ENCODE assay signal across 12 mouse cellular contexts in genomic region chr2:4346232-4346631, GRCm38 (mm10).
DNase-seq lines count a peak whose midpoint lies in the region; ATAC-seq lines count a peak whose summit lies in the region.
"Had no signal": no experiment of that assay in that cellular context is flagged by ENCODE, and none has a peak within 500 bp of the region (broad histone marks: within the 10 kb centered on the region; RNA-seq: fewer than 3 reads in every experiment).

No protein-coding gene starts in this region.

- no peaks in the 10 kb centered on the region for H3K36me3 ChIP-seq in kidney, embryonic 15.5 days
- no peaks in the 10 kb centered on the region for H3K36me3 ChIP-seq in neural tube, embryonic 13.5 days
- H3K36me3 ChIP-seq in neural tube, embryonic 15.5 days = no peaks in the 10 kb centered on the region
- peaks cover 33% of the 10 kb centered on the region for H3K36me3 ChIP-seq in limb, embryonic 10.5 days
- H3K36me3 ChIP-seq: hindbrain, embryonic 15.5 days had no signal

- H3K27me3 ChIP-seq in kidney, embryonic 15.5 days = no peaks in the 10 kb centered on the region
- no peaks in the 10 kb centered on the region for H3K27me3 ChIP-seq in neural tube, embryonic 13.5 days
- no peaks in the 10 kb centered on the region for H3K27me3 ChIP-seq in neural tube, embryonic 15.5 days (replicated peaks)
- no peaks in the 10 kb centered on the region for H3K27me3 ChIP-seq in limb, embryonic 10.5 days (ENCODE audit: low read depth, poor library complexity, severe bottlenecking)
- H3K27me3 ChIP-seq: hindbrain, embryonic 15.5 days had no signal

- no peak for DNase-seq in kidney, postnatal 36 days
- DNase-seq in limb, embryonic 10.5 days (ENCODE audit: low spot score) = no peak
- DNase-seq in B cell, adult 2 months = no peak
- DNase-seq in gastrocnemius, postnatal 36 days = no peak
- no peak for DNase-seq in right cerebral cortex, postnatal 4 days
- DNase-seq: cerebellum, postnatal 14 days; gastrocnemius, postnatal 10 days; thymus, adult 2 months had no signal

- peak overlapping the region; percentile 13; the same call in 1 of the 2 replicates for H3K4me2 ChIP-seq in kidney, embryonic 15.5 days
- H3K4me2 ChIP-seq in neural tube, embryonic 13.5 days = no peak overlapping the region
- H3K4me2 ChIP-seq in neural tube, embryonic 15.5 days = no peak overlapping the region
- H3K4me2 ChIP-seq: hindbrain, embryonic 15.5 days had no signal

- 47% methylated on average over 6 of the region's 6 CpGs for WGBS in kidney, embryonic 15.5 days
- WGBS in neural tube, embryonic 13.5 days = 75% methylated on average over 6 of the region's 6 CpGs
- 63% methylated on average over 6 of the region's 6 CpGs for WGBS in neural tube, embryonic 15.5 days
- WGBS in limb, embryonic 10.5 days = 72% methylated on average over 6 of the region's 6 CpGs

- H3K9ac ChIP-seq in kidney, embryonic 15.5 days = no peak overlapping the region
- no peak overlapping the region for H3K9ac ChIP-seq in neural tube, embryonic 13.5 days
- no peak overlapping the region for H3K9ac ChIP-seq in neural tube, embryonic 15.5 days (replicated peaks)
- H3K9ac ChIP-seq: hindbrain, embryonic 15.5 days had no signal

- H3K4me1 ChIP-seq in kidney, embryonic 15.5 days = peaks cover 17% of the 10 kb centered on the region
- peaks cover 8% of the 10 kb centered on the region for H3K4me1 ChIP-seq in neural tube, embryonic 13.5 days (replicated peaks)
- H3K4me1 ChIP-seq in neural tube, embryonic 15.5 days = peaks cover 7% of the 10 kb centered on the region
- H3K4me1 ChIP-seq in limb, embryonic 10.5 days = peaks cover 43% of the 10 kb centered on the region

- intact Hi-C loops in gastrocnemius, postnatal 36 days (cut with DNase I) = no loop called here

- 0 out of 2 replicates have a peak, but pooled peaks have one; percentile 36 for ATAC-seq in kidney, embryonic 15.5 days (replicated peaks; ENCODE audit: low FRiP score)
- ATAC-seq in neural tube, embryonic 13.5 days (ENCODE audit: low read depth) = no peak
- ATAC-seq in neural tube, embryonic 15.5 days (ENCODE audit: low FRiP score) = no peak

- peak overlapping the region; percentile 52 for H3K27ac ChIP-seq in kidney, embryonic 15.5 days
- 0 out of 2 replicates have a peak overlapping the region, but pooled peaks have one; percentile 18 for H3K27ac ChIP-seq in neural tube, embryonic 13.5 days (replicated peaks)
- no peak overlapping the region for H3K27ac ChIP-seq in neural tube, embryonic 15.5 days (replicated peaks)
- peak overlapping the region; percentile 51; the same call in 1 of the 2 replicates for H3K27ac ChIP-seq in limb, embryonic 10.5 days
- H3K27ac ChIP-seq: hindbrain, embryonic 15.5 days had no signal

- no peaks in the 10 kb centered on the region for H3K9me3 ChIP-seq in kidney, embryonic 15.5 days (replicated peaks)
- no peaks in the 10 kb centered on the region for H3K9me3 ChIP-seq in neural tube, embryonic 13.5 days
- no peaks in the 10 kb centered on the region for H3K9me3 ChIP-seq in neural tube, embryonic 15.5 days (replicated peaks)
- H3K9me3 ChIP-seq in limb, embryonic 10.5 days (replicated peaks) = no peaks in the 10 kb centered on the region
- H3K9me3 ChIP-seq: hindbrain, embryonic 15.5 days had no signal

- H3K4me3 ChIP-seq in kidney, embryonic 15.5 days (replicated peaks) = no peak overlapping the region
- H3K4me3 ChIP-seq in neural tube, embryonic 13.5 days = no peak overlapping the region
- no peak overlapping the region for H3K4me3 ChIP-seq in neural tube, embryonic 15.5 days (replicated peaks)
- no peak overlapping the region for H3K4me3 ChIP-seq in limb, embryonic 10.5 days
- H3K4me3 ChIP-seq: hindbrain, embryonic 15.5 days had no signal
